Mouse (Mus musculus) hindbrain, embryonic 15.5 days (tissue): ENCODE measurements at regions not wholly inside any gene's neighbourhood (a gene's known extent, or its start where the extent isn't known, plus 50 kb on each side); places are given as distances from the start of the nearest gene placed in this dataset.

Experiments used
- ATAC-seq: fragments of 200-750 bp; cut with Nextera tagmentation; 2 replicates; pipeline ENCODE4 v1.8.0; 2017; ENCODE audit warnings: low read depth, moderate number of reproducible peaks, moderate TSS enrichment; ENCODE audit not compliant: low FRiP score
- H3K27ac ChIP-seq: fragments of 300-500 bp; sonication (generic); replicated peaks from 2 replicates; pipeline ENCODE4 v1.5.1; 2015; ENCODE audit warnings: mild to moderate bottlenecking, inconsistent platforms
- H3K27me3 ChIP-seq: fragments of 300-500 bp; sonication (generic); 2 replicates; pipeline ENCODE4 v1.6.1; 2015; ENCODE audit warnings: control low read depth, inconsistent platforms
- H3K36me3 ChIP-seq: fragments of 300-500 bp; sonication (generic); 2 replicates; pipeline ENCODE4 v1.6.1; 2015; ENCODE audit warnings: control low read depth, inconsistent platforms
- H3K4me1 ChIP-seq: fragments of 300-500 bp; sonication (generic); replicated peaks from 2 replicates; pipeline ENCODE4 v1.6.1; 2015; ENCODE audit warnings: control low read depth, inconsistent platforms
- H3K4me2 ChIP-seq: fragments of 300-500 bp; sonication (generic); 2 replicates; pipeline ENCODE4 v1.6.1; 2015; ENCODE audit warnings: moderate library complexity, mild to moderate bottlenecking, inconsistent platforms
- H3K4me3 ChIP-seq: fragments of 300-500 bp; sonication (generic); 2 replicates; pipeline ENCODE4 v1.5.1; 2015; ENCODE audit warnings: mild to moderate bottlenecking, inconsistent platforms
- H3K9ac ChIP-seq: fragments of 300-500 bp; sonication (generic); 2 replicates; pipeline ENCODE4 v1.6.1; 2015; ENCODE audit warnings: inconsistent platforms
- H3K9me3 ChIP-seq: fragments of 300-500 bp; sonication (generic); 2 replicates; pipeline ENCODE4 v1.6.1; 2016; ENCODE audit warnings: control low read depth, inconsistent platforms
- WGBS: fragments of 180-500 bp; shearing (Covaris S2); methylation state at CpG from one replicate; pipeline ENCODE4 v1.1.7; 2015; 5-methylcytosine and 5-hydroxymethylcytosine counted together

DNA sequence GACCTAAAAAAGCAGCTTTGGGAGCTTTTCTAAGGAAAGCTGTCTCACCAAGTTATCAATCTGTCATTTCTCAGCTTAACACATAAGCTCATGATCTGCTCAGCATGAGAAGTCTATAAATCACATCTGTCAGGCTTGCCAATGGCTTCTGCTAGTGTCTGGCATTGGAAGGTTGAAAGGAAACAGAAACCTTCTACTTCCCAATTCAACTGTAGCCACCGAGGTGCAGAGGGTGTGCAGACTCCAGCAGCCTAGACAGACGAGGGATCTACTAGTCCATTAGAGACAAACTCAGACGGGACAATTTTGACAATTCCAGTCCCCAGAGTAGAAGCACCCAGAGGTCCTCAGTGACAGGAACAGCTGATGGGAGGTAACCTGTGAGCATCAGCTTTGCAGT, 103.0 kb downstream of the Nab1 start:
- Histone ChIP-seq H3K27ac (no peak overlapping the region), H3K9me3 (no peaks in the 10 kb centered on the region), H3K4me3 (no peak overlapping the region), H3K9ac (no peak overlapping the region), H3K27me3 (no peaks in the 10 kb centered on the region), H3K36me3 (no peaks in the 10 kb centered on the region), H3K4me2 (no peak overlapping the region), H3K4me1 (no peaks in the 10 kb centered on the region)
- no peak for ATAC-seq
- WGBS = 57% methylated on average over 3 of the region's 3 CpGs

- H3K4me1 ChIP-seq = no peaks in the 10 kb centered on the region
- no peaks in the 10 kb centered on the region for H3K27me3 ChIP-seq
- H3K4me2 ChIP-seq = no peak overlapping the region
- no peaks in the 10 kb centered on the region for H3K36me3 ChIP-seq
- H3K9me3 ChIP-seq = no peaks in the 10 kb centered on the region
- ATAC-seq = no peak
- no peak overlapping the region for H3K9ac ChIP-seq
- H3K27ac ChIP-seq = no peak overlapping the region
- H3K4me3 ChIP-seq = no peak overlapping the region
- 47% methylated on average over 2 of the region's 2 CpGs for WGBS
Measured at GRCm38 (mm10) chr1:52392933-52393332, 107.5 kb downstream of the Nab1 start.

GRCm38 (mm10) chr1:52388836-52389235, 111.6 kb downstream of the Nab1 start:
- Histone ChIP-seq H3K4me2 (no peak overlapping the region), H3K36me3 (no peaks in the 10 kb centered on the region), H3K9ac (no peak overlapping the region), H3K27ac (no peak overlapping the region), H3K9me3 (no peaks in the 10 kb centered on the region), H3K4me1 (no peaks in the 10 kb centered on the region), H3K27me3 (no peaks in the 10 kb centered on the region), H3K4me3 (no peak overlapping the region)
- 83% methylated on average over 6 of the region's 6 CpGs for WGBS
- no peak for ATAC-seq

DNA sequence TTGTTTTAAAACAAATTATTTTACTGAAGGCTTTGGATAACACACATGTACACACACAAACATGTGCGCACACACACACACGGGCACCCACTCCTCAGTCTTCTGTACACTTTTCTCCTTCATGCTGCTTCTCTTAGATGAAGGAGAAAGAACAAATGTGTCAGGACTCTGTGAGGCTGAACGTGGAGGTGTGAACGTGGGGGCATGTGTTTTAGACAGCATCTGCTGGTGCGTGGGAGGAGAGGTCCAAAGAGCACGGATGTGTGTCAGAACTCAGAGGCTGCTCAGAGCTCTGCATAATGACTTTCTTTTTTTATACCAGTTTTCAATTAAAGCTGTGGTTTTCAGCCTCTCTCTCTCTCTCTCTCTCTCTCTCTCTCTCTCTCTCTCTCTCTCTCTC, 112.4 kb downstream of the Nab1 start:
- Histone ChIP-seq H3K4me1 (no peaks in the 10 kb centered on the region), H3K4me3 (no peak overlapping the region), H3K4me2 (no peak overlapping the region), H3K36me3 (no peaks in the 10 kb centered on the region), H3K27me3 (no peaks in the 10 kb centered on the region), H3K9me3 (no peaks in the 10 kb centered on the region), H3K27ac (no peak overlapping the region), H3K9ac (no peak overlapping the region)
- ATAC-seq = no peak
- WGBS = 63% methylated on average over 6 of the region's 6 CpGs

- Histone ChIP-seq H3K4me1 (no peaks in the 10 kb centered on the region), H3K27ac (no peak overlapping the region), H3K9ac (no peak overlapping the region), H3K4me3 (no peak overlapping the region), H3K4me2 (no peak overlapping the region), H3K27me3 (no peaks in the 10 kb centered on the region), H3K9me3 (no peaks in the 10 kb centered on the region), H3K36me3 (no peaks in the 10 kb centered on the region)
- 91% methylated on average over 3 of the region's 3 CpGs for WGBS
- no peak for ATAC-seq
Measured at GRCm38 (mm10) chr1:52387062-52387461, 113.4 kb downstream of the Nab1 start.

GRCm38 (mm10) chr1:52375320-52375719, 125.2 kb downstream of the Nab1 start:
- Histone ChIP-seq H3K4me1 (no peaks in the 10 kb centered on the region), H3K27me3 (no peaks in the 10 kb centered on the region), H3K9ac (no peak overlapping the region), H3K4me3 (no peak overlapping the region), H3K4me2 (no peak overlapping the region), H3K9me3 (no peaks in the 10 kb centered on the region), H3K27ac (no peak overlapping the region), H3K36me3 (no peaks in the 10 kb centered on the region)
- 83% methylated on average over 6 of the region's 6 CpGs for WGBS
- ATAC-seq = no peak

DNA sequence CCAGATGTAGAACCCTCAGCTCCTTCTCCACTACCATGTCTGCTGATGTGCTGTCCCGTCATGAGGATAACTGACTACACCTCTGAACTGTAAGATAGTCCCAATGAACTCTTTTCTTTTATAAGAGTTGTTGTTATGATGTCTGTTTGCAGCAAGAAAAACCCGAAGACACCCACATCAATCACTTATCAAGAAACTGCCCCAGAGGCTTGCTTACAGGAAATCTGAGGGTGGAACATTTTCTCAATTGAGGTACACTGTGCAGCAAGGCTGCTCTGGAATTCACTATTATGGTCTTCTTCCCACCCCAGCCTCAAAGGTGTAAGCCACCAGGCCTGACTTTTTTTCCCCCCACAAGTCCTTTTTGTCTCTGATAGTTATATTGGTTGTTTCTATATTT, 125.8 kb downstream of the Nab1 start:
- Histone ChIP-seq H3K4me1 (no peaks in the 10 kb centered on the region), H3K9me3 (no peaks in the 10 kb centered on the region), H3K27ac (no peak overlapping the region), H3K36me3 (no peaks in the 10 kb centered on the region), H3K27me3 (no peaks in the 10 kb centered on the region), H3K4me2 (no peak overlapping the region), H3K4me3 (no peak overlapping the region), H3K9ac (no peak overlapping the region)
- 88% methylated on average over 2 of the region's 2 CpGs for WGBS
- ATAC-seq = no peak

DNA sequence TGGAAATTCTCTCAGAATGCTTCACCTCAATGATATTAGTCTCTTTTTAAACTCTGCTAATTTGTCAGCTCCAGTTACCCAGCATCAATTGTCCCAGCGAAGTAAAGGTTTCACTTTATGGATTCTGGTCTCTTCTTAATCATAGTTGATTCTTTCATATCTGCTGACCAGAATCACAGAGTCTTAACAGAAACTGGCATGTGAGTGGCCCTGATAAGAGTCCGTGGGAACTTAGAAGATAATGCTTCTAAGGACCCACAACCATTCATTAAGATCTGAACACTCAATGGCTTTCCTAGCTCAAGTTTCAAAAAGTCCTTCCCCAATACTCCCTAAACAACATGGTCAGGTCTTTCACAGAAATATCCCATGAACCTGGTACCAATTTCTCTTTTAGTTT, 126.7 kb downstream of the Nab1 start:
- no peaks in the 10 kb centered on the region for H3K27me3 ChIP-seq
- WGBS = 83% methylated on average over 2 of the region's 2 CpGs
- no peak for ATAC-seq

DNA sequence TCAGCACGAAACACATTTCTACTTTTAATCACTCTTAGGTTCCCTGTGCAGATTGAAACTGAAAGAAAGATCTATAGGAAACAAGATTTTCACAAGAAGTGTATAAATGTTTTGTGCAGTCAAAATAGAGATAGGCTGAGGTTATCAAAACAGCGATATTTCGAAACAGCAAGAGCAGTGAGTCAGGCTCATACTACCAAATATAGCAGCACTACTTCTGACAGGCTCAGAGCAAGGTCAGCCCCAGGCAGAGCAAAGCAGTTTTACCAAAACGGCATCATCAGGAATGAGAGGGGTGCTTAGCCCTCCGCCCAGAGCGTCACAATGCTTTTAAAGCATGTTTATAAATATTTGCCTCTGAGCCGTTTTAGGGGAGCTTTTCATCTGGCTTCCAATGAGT, 133.4 kb upstream of the Gls start:
- H3K36me3 ChIP-seq = no peaks in the 10 kb centered on the region
- no peak overlapping the region for H3K4me2 ChIP-seq
- H3K9ac ChIP-seq = no peak overlapping the region
- no peaks in the 10 kb centered on the region for H3K9me3 ChIP-seq
- H3K27me3 ChIP-seq = no peaks in the 10 kb centered on the region
- WGBS = 85% methylated on average over 7 of the region's 7 CpGs
- H3K4me1 ChIP-seq = no peaks in the 10 kb centered on the region
- H3K4me3 ChIP-seq = no peak overlapping the region
- H3K27ac ChIP-seq = no peak overlapping the region
- no peak for ATAC-seq

More for the DNA sequence above, 126.7 kb downstream of the Nab1 start:
- Histone ChIP-seq H3K9ac (no peak overlapping the region), H3K4me2 (no peak overlapping the region), H3K9me3 (no peaks in the 10 kb centered on the region), H3K4me3 (no peak overlapping the region), H3K27ac (no peak overlapping the region), H3K36me3 (no peaks in the 10 kb centered on the region), H3K4me1 (no peaks in the 10 kb centered on the region)

GRCm38 (mm10) chr1:52363625-52364024, 130.6 kb upstream of the Gls start:
- Histone ChIP-seq H3K27ac (no peak overlapping the region), H3K36me3 (no peaks in the 10 kb centered on the region), H3K4me1 (no peaks in the 10 kb centered on the region), H3K4me3 (no peak overlapping the region), H3K27me3 (no peaks in the 10 kb centered on the region), H3K4me2 (no peak overlapping the region), H3K9ac (no peak overlapping the region), H3K9me3 (no peaks in the 10 kb centered on the region)
- WGBS = 86% methylated on average over 3 of the region's 3 CpGs
- ATAC-seq = no peak

DNA sequence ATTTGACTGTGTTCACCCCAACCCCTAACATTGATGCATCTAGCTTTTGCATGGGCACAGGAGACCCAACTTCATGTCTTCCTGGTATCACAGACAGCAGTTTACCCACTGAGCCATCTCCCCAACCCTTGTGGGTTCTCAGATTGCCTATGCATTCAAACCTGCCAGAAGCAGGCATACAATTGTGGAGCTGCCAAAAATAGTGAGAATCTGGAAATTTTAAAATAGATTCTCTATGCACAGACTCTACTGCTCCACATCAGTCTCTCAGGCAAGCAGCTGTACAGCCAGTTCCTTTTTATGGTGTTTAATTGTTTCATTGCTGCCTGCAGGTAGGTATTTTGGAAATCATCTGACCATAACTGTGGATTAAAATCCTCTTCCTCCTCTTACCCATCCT, 129.9 kb upstream of the Gls start:
- no peak overlapping the region for H3K4me2 ChIP-seq
- H3K9ac ChIP-seq = no peak overlapping the region
- H3K4me1 ChIP-seq = no peaks in the 10 kb centered on the region
- no peak for ATAC-seq
- no peaks in the 10 kb centered on the region for H3K27me3 ChIP-seq
- H3K27ac ChIP-seq = no peak overlapping the region
- H3K4me3 ChIP-seq = no peak overlapping the region
- no peaks in the 10 kb centered on the region for H3K9me3 ChIP-seq
- no peaks in the 10 kb centered on the region for H3K36me3 ChIP-seq

DNA sequence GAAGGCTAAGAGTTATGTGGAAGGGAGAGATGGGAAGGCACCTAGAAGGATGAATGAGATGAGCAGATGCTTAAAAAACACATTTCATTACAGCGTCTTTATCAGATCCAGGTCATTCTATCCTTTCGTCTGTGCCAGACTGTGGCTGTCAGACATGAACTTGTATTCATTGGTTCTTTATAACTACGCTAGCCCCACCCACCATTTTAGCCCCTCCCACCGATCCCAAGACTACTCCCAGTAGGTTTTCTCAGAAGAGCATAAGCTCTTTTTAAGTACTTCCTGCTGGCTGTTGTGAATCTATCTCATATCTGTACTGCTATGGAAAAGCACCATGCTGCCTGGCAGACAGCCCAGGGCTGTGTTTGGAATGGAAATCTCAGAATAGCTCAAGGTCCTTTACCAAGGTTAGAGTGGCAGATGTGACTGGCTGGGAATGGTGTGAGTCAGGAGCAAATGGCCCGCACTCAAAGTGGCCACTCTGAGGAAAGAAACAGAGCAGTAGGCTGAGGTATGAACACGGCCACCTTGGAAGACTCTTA, 121.1 kb upstream of the Gls start:
- no peaks in the 10 kb centered on the region for H3K36me3 ChIP-seq
- ATAC-seq = no peak
- no peak overlapping the region for H3K9ac ChIP-seq
- H3K27ac ChIP-seq = no peak overlapping the region
- H3K9me3 ChIP-seq = no peaks in the 10 kb centered on the region
- no peaks in the 10 kb centered on the region for H3K4me1 ChIP-seq
- WGBS = 91% methylated on average over 6 of the region's 6 CpGs
- H3K4me2 ChIP-seq = no peak overlapping the region
- no peaks in the 10 kb centered on the region for H3K27me3 ChIP-seq
- H3K4me3 ChIP-seq = no peak overlapping the region

DNA sequence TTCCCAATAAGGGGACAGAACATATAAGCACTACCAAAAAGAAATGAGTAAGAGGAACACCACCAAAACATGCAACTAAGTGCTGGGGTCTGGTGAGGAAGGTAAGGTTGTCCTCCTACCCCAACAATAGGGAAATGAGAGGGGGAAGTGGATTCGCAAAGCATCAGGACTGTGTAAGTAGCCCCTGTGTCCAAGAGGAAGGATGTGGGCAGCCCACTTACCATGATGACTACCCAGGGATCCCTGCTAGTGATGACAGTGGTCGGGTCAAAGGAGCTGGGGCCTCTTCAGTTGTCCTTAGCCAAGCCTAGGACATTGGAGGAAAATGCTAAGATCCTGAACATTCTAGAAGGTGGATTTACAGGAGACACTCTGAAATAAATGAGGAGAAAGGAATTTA, 109.1 kb upstream of the Gls start:
- no peak for ATAC-seq
- no peak overlapping the region for H3K4me2 ChIP-seq
- H3K9ac ChIP-seq = no peak overlapping the region
- H3K27ac ChIP-seq = no peak overlapping the region
- no peaks in the 10 kb centered on the region for H3K9me3 ChIP-seq
- H3K36me3 ChIP-seq = no peaks in the 10 kb centered on the region
- H3K4me3 ChIP-seq = no peak overlapping the region
- H3K4me1 ChIP-seq = no peaks in the 10 kb centered on the region
- H3K27me3 ChIP-seq = no peaks in the 10 kb centered on the region
- 92% methylated on average over 2 of the region's 2 CpGs for WGBS
